Mouse (Mus musculus): ENCODE measurements around the gene F13a1.

F13a1 gene

GRCm38 (mm10) chr13:37050126-37050525 lies at the start of gene F13a1:
Gene F13a1 (minus strand): TSS chr13:37050244.
- DNase-seq (ENCODE audit: low spot score) = no peak

- no peak for DNase-seq (ENCODE audit: low spot score)
Measured at GRCm38 (mm10) chr13:37091620-37092019, 41.6 kb upstream of the F13a1 start.

- no peak for DNase-seq (ENCODE audit: low spot score)
Measured at GRCm38 (mm10) chr13:37089104-37089503, 39.1 kb upstream of the F13a1 start.

GRCm38 (mm10) chr13:37081506-37082241 lies 31.6 kb upstream of the F13a1 start:
- DNase-seq (ENCODE audit: low spot score) = no peak

- no peak for DNase-seq (ENCODE audit: low spot score)
Measured at GRCm38 (mm10) chr13:37071390-37071789, 21.3 kb upstream of the F13a1 start.

GRCm38 (mm10) chr13:37070824-37071223 lies 20.8 kb upstream of the F13a1 start:
- no peak for DNase-seq (ENCODE audit: low spot score)

- DNase-seq (ENCODE audit: low spot score) = no peak
Measured at GRCm38 (mm10) chr13:37060810-37061209, 10.8 kb upstream of the F13a1 start.

GRCm38 (mm10) chr13:37056662-37057061 lies 6.6 kb upstream of the F13a1 start:
- DNase-seq (ENCODE audit: low spot score) = no peak

GRCm38 (mm10) chr13:37049631-37050030 lies 413 bp downstream of the F13a1 start:
- DNase-seq (ENCODE audit: low spot score) = no peak

GRCm38 (mm10) chr13:37049018-37049417 lies 1.0 kb downstream of the F13a1 start:
- no peak for DNase-seq (ENCODE audit: low spot score)

GRCm38 (mm10) chr13:37045005-37045404 lies 5.0 kb downstream of the F13a1 start:
- DNase-seq (ENCODE audit: low spot score) = no peak

GRCm38 (mm10) chr13:37034745-37035144 lies 15.3 kb downstream of the F13a1 start:
- no peak for DNase-seq (ENCODE audit: low spot score)

GRCm38 (mm10) chr13:37025996-37026579 lies 24.0 kb downstream of the F13a1 start:
- DNase-seq (ENCODE audit: low spot score) = no peak

GRCm38 (mm10) chr13:37021575-37021974 lies 28.5 kb downstream of the F13a1 start:
- DNase-seq (ENCODE audit: low spot score) = no peak

GRCm38 (mm10) chr13:37010771-37011170 lies 39.3 kb downstream of the F13a1 start:
- DNase-seq (ENCODE audit: low spot score) = no peak

- no peak for DNase-seq (ENCODE audit: low spot score)
Measured at GRCm38 (mm10) chr13:37006224-37006623, 43.8 kb downstream of the F13a1 start.

- DNase-seq (ENCODE audit: low spot score) = no peak
Measured at GRCm38 (mm10) chr13:36999210-36999705, 50.8 kb downstream of the F13a1 start.

GRCm38 (mm10) chr13:36993593-36993992 lies 56.5 kb downstream of the F13a1 start:
- no peak for DNase-seq (ENCODE audit: low spot score)

- DNase-seq (ENCODE audit: low spot score) = no peak
Measured at GRCm38 (mm10) chr13:36988392-36988791, 61.7 kb downstream of the F13a1 start.

GRCm38 (mm10) chr13:36973016-36973415 lies 77.0 kb downstream of the F13a1 start:
- DNase-seq (ENCODE audit: low spot score) = no peak

GRCm38 (mm10) chr13:36972226-36972625 lies 77.8 kb downstream of the F13a1 start:
- no peak for DNase-seq (ENCODE audit: low spot score)

- no peak for DNase-seq (ENCODE audit: low spot score)
Measured at GRCm38 (mm10) chr13:36962926-36963325, 87.1 kb downstream of the F13a1 start.

GRCm38 (mm10) chr13:36958996-36959395 lies 91.0 kb downstream of the F13a1 start:
- no peak for DNase-seq (ENCODE audit: low spot score)

GRCm38 (mm10) chr13:36954937-36955336 lies 95.1 kb downstream of the F13a1 start:
- no peak for DNase-seq (ENCODE audit: low spot score)
